In genomic region chr3:107763552-107763951, GRCm38 (mm10) we compare ENCODE assay signal across 21 mouse cellular contexts. TPM values are rescaled to one million over a fixed set of nuclear protein-coding genes. Genes with fewer than 3 reads are reported as not detected.
"Had no signal": no experiment of that assay in that cellular context is flagged by ENCODE, and none has a peak within 500 bp of the region (broad histone marks: within the 10 kb centered on the region; RNA-seq: fewer than 3 reads in every experiment).

No protein-coding gene starts in this region.

- H3K27me3 ChIP-seq: neural tube, embryonic 13.5 days; neural tube, embryonic 15.5 days had no signal

- DNase-seq: liver, postnatal 0 days; lung, adult 2 months; lung, postnatal 14 days; lung, postnatal 36 days; midbrain, embryonic 14.5 days; retina, postnatal 1 day; right cerebral cortex, adult 18-20 months; right cerebral cortex, postnatal 25 days; right cerebral cortex, postnatal 4 days; spleen, adult 18-20 months; thymus, adult 18-20 months; thymus, postnatal 14 days; thymus, postnatal 36 days had no signal

- H3K27ac ChIP-seq: lung, embryonic 15.5 days; macrophage; midbrain, embryonic 10.5 days; midbrain, embryonic 12.5 days; neural tube, embryonic 13.5 days; neural tube, embryonic 15.5 days had no signal

- H3K36me3 ChIP-seq: lung, embryonic 15.5 days; midbrain, embryonic 10.5 days; midbrain, embryonic 12.5 days; neural tube, embryonic 13.5 days; neural tube, embryonic 15.5 days had no signal

- H3K4me3 ChIP-seq: lung, embryonic 15.5 days; midbrain, embryonic 10.5 days; midbrain, embryonic 12.5 days; myocyte; neural tube, embryonic 13.5 days; neural tube, embryonic 15.5 days had no signal

- H3K9me3 ChIP-seq: lung, embryonic 15.5 days; midbrain, embryonic 10.5 days; midbrain, embryonic 12.5 days; neural tube, embryonic 13.5 days; neural tube, embryonic 15.5 days had no signal

RNA-seq across cellular contexts. Expression of gene Csf1, which starts 3.3 kb away (rescaled TPM):
- total RNA-seq: megakaryocyte-erythroid progenitor cell, adult 5-6 weeks had no signal
